Mouse (Mus musculus) hindbrain, postnatal 0 days (tissue): ENCODE data around the gene Letmd1. TPM values are rescaled to one million over a fixed set of nuclear protein-coding genes. Genes with fewer than 3 reads are reported as not detected.

ENCODE experiments used
- ATAC-seq: fragments of 200-750 bp; cut with Nextera tagmentation; 2 replicates; pipeline ENCODE4 v1.8.0; 2017; ENCODE audit warnings: mild to moderate bottlenecking, moderate TSS enrichment, moderate library complexity
- DNase-seq: peaks from one replicate; pipeline ENCODE4 v3.0.0-alpha.2; 2015; ENCODE audit warnings: low spot score
- H3K27ac ChIP-seq: fragments of 300-500 bp; sonication (generic); 2 replicates; pipeline ENCODE4 v1.5.1; 2014; ENCODE audit warnings: mild to moderate bottlenecking
- H3K27me3 ChIP-seq: fragments of 300-500 bp; sonication (generic); 2 replicates; pipeline ENCODE4 v1.6.1; 2014; ENCODE audit warnings: low read length, mixed read lengths; ENCODE audit not compliant: insufficient read depth
- H3K36me3 ChIP-seq: fragments of 300-500 bp; sonication (generic); 2 replicates; pipeline ENCODE4 v1.6.1; 2014; ENCODE audit warnings: low read length, mixed read lengths; ENCODE audit not compliant: insufficient read depth
- H3K4me1 ChIP-seq: fragments of 300-500 bp; sonication (generic); 2 replicates; pipeline ENCODE4 v1.6.1; 2014; ENCODE audit warnings: antibody characterized with exemption, low read length, mixed read lengths; ENCODE audit not compliant: insufficient read depth
- H3K4me2 ChIP-seq: fragments of 300-500 bp; sonication (generic); 2 replicates; pipeline ENCODE4 v1.6.1; 2014; ENCODE audit warnings: low read depth, mild to moderate bottlenecking, low read length, moderate library complexity, mixed read lengths
- H3K4me3 ChIP-seq: fragments of 300-500 bp; sonication (generic); 2 replicates; pipeline ENCODE4 v1.5.1; 2014; ENCODE audit warnings: low read length
- H3K9ac ChIP-seq: fragments of 300-500 bp; sonication (generic); replicated peaks from 2 replicates; pipeline ENCODE4 v1.6.1; 2014; ENCODE audit warnings: mild to moderate bottlenecking, low read length, moderate library complexity, mixed read lengths
- H3K9me3 ChIP-seq: fragments of 300-500 bp; sonication (generic); 2 replicates; pipeline ENCODE4 v1.6.1; 2016; ENCODE audit warnings: low read length, mixed read lengths
- CTCF ChIP-seq: IDR thresholded peaks from 2 replicates; pipeline ENCODE4 v1.5.1; 2016; ENCODE audit warnings: antibody characterized with exemption, control low read depth, low read depth
- WGBS: fragments of 180-500 bp; shearing (Covaris S2); extraction: QIAGEN DNeasy Blood & Tissue Kit; methylation state at CpG from one replicate; pipeline ENCODE4 v1.1.7; 2014; 5-methylcytosine and 5-hydroxymethylcytosine counted together
- polyA plus RNA-seq: library from polyadenylated mRNA; unstranded; fragments of >200 nt; fragmentation: Nextera tagmentation; extraction: Ambion mirVana; gene quantifications from 2 replicates; pipeline ENCODE4 v1.2.1, GENCODE M21; 2015
- total RNA-seq: library from RNA; depleted of rRNA; stranded (reverse); fragments of >200 nt; gene quantifications from 2 replicates; pipeline ENCODE4 v1.2.3, GENCODE M21; 2014

The Letmd1 gene
- total and polyA plus RNA-seq, 2 experiments from 2014 or later: 44.7 to 79.5 TPM

DNA sequence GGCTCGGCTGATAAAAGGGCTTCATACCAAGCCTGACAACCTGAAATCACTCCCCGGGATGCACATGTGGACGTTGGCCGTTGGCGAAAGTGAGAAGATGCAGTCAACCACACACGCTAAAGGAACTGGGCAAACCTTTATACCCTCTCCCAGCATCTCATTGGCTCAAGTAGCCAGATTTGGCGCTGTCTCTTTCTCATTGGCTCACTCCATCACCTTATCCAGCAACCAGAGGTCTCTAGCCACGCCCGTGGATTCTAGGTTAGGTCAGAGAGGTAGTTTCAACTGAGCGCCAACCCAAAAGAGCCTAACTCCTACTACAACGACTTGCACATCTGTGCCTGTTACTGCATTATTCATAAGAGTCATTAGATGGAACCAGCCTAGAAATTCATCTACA, 16.3 kb upstream of the Letmd1 start:
- DNase-seq (no peak), ATAC-seq (no peak)
- H3K4me3 ChIP-seq: no peak overlapping the region
- H3K27me3 ChIP-seq: no peaks in the 10 kb centered on the region
- no peaks in the 10 kb centered on the region for H3K36me3 ChIP-seq
- H3K9me3 ChIP-seq: no peaks in the 10 kb centered on the region
- H3K27ac ChIP-seq: no peak overlapping the region
- no peak overlapping the region for H3K4me2 ChIP-seq
- no peak for TF ChIP-seq CTCF
- H3K4me1 ChIP-seq: no peaks in the 10 kb centered on the region
- no peak overlapping the region for H3K9ac ChIP-seq
- WGBS: 81% methylated on average over 11 of the region's 11 CpGs

DNA sequence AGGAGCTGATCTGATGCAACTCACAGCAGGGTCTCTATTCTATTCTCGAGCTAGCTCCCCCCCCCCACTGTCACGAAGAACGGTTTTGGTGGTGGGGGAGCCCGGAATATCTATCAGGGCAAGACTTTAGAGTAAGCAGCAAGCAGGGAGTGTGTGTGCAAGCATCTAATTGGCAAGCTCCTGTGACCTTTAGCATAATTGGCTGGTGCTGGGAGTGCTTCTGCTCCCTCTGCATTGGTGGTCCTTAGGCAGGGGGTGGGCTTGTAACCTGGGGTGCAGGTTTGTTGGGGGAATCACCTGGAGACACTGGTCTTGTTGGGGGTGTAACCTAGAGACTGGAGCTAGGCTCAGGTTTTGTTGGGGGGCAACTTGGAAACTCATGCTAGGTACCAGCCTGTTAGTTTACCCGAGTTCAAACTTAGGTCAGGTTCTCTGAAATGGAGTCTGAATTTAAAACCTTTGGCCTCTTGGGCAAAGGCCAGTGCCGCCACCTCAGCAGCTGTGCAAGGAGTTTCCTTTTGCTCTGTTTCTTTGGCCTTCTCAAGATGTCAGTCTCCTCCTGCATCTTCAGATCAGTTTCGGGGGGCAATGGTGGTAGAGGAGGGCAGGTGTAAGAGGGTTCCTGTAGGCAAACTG, 12.3 kb upstream of the Letmd1 start:
- H3K27ac ChIP-seq: no peak overlapping the region
- no peak overlapping the region for H3K4me2 ChIP-seq
- H3K27me3 ChIP-seq: no peaks in the 10 kb centered on the region
- H3K36me3 ChIP-seq: no peaks in the 10 kb centered on the region
- TF ChIP-seq CTCF: no peak
- H3K9me3 ChIP-seq: no peaks in the 10 kb centered on the region
- ATAC-seq: no peak
- no peaks in the 10 kb centered on the region for H3K4me1 ChIP-seq
- WGBS: 58% methylated on average over 7 of the region's 7 CpGs
- DNase-seq: no peak
- no peak overlapping the region for H3K4me3 ChIP-seq
- H3K9ac ChIP-seq: no peak overlapping the region

DNA sequence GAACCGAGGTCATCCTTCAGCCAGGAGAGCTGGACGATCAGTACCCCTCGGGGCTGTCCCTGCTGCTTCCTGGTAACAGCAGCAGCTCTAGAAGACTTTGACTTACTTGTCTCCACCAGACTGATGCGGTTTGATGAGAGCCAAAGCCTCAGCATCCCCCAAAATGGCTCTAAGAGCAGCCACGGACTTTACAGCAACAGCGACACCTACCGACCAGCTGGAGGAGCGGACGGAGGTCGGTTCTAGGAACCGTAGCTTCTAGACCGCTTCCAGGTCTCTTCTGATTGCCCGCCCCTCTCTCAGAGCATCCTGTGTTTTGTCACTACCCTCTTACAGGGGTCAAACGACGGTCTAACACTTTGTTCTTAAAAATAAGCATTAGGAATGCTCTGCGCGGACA, 11.5 kb upstream of the Letmd1 start:
- DNase-seq (peak; percentile 93), ATAC-seq (peak; percentile 88)
- Histone ChIP-seq H3K9me3 (no peaks in the 10 kb centered on the region), H3K4me1 (no peaks in the 10 kb centered on the region), H3K27me3 (no peaks in the 10 kb centered on the region), H3K27ac (no peak overlapping the region), H3K9ac (no peak overlapping the region), H3K4me3 (no peak overlapping the region), H3K36me3 (no peaks in the 10 kb centered on the region), H3K4me2 (no peak overlapping the region)
- 9% methylated on average over 17 of the region's 17 CpGs for WGBS
- TF ChIP-seq CTCF: peak; percentile 95

DNA sequence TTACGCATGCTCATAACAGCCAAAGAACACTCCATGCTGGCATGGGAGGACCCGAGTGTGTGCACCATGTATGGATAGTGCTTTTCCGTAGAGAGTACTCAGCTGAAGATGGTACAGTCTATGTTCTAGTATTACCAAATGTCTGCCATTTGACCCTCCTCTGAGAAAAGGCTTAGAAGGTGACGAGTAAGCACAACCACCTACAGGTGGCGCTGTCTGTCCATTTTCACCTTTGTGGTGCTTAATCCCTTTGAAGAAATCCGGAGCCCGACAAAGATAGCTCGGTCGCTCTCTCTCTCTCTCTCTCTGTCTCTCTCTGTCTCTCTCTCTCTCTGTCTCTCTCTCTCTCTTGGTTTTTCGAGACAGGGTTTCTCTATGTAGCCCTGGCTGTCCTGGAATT, 10.8 kb upstream of the Letmd1 start:
- Histone ChIP-seq H3K9ac (no peak overlapping the region), H3K27ac (no peak overlapping the region), H3K9me3 (no peaks in the 10 kb centered on the region), H3K4me3 (no peak overlapping the region), H3K4me1 (no peaks in the 10 kb centered on the region), H3K4me2 (no peak overlapping the region), H3K27me3 (no peaks in the 10 kb centered on the region), H3K36me3 (no peaks in the 10 kb centered on the region)
- 46% methylated on average over 10 of the region's 10 CpGs for WGBS
- TF ChIP-seq CTCF: peak; percentile 69
- peak; percentile 87 for DNase-seq
- ATAC-seq: peak; percentile 18; the same call in 1 of the 2 replicates

DNA sequence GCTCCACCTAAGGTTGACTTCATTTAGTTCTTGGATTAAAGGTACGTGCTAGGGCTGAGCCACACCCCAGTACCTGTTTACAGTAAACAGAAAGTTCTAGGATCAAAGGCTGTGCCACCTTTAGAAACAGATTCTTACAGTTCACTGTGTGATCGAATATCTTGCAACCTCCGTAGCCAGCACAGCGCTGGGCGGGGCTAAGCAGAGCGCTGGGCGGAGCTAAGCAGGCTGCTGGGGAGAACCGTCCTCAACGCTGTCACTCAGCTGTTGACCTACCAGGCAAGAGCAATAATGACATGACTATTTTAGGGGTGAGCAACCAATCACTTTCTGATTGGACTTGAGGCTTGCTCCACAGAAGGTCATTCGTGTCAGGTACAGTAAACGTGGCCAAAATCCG, 7.9 kb upstream of the Letmd1 start:
- ATAC-seq: no peak
- no peak overlapping the region for H3K4me3 ChIP-seq
- no peaks in the 10 kb centered on the region for H3K9me3 ChIP-seq
- H3K4me1 ChIP-seq: no peaks in the 10 kb centered on the region
- H3K27me3 ChIP-seq: no peaks in the 10 kb centered on the region
- no peak for TF ChIP-seq CTCF
- no peak overlapping the region for H3K27ac ChIP-seq
- no peak overlapping the region for H3K4me2 ChIP-seq
- H3K9ac ChIP-seq: no peak overlapping the region
- no peaks in the 10 kb centered on the region for H3K36me3 ChIP-seq
- peak; percentile 37 for DNase-seq
- 14% methylated on average over 12 of the region's 12 CpGs for WGBS

DNA sequence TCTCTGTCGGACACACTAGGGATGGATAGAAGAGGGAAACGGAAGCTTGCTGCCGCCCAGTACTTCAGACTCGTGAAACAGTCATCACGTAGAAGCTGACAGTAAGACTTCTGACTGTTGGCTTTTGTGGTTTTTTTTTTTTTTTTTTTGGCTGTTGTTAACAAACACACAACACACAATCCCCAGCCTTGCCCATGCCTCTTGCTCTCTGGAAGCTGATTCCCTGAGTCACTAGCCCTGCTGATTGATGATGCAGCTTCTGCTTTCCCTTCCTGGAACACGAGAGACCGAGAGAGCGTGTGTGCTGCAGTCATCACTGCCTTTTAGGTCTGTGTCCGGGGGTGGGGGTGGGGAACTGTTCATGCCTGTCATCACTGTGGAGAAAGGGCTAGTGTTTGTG, 7.2 kb upstream of the Letmd1 start:
- WGBS: 80% methylated on average over 9 of the region's 9 CpGs
- Histone ChIP-seq H3K4me3 (no peak overlapping the region), H3K9me3 (no peaks in the 10 kb centered on the region), H3K27ac (no peak overlapping the region), H3K9ac (no peak overlapping the region), H3K4me2 (no peak overlapping the region), H3K4me1 (no peaks in the 10 kb centered on the region), H3K36me3 (no peaks in the 10 kb centered on the region), H3K27me3 (no peaks in the 10 kb centered on the region)
- DNase-seq (no peak), ATAC-seq (no peak)
- TF ChIP-seq CTCF: no peak

DNA sequence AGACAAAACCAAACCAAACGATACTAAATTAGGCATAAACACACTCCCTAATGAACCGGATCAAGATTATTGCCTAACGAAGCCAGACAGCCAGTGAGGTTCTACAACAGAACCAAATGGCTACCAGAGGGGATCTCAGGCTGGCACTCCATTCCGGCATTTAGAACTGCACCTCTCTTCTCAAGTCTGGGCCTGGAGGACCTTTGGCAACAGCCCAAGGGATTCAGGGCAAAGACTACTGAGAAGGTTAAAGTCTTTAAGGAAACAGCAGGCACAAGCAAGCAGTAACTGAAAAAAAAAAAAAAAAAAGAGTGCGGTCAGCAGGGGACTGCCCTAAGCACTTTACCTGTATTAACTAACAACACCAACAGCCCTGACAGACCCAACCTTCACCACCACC, 6.7 kb upstream of the Letmd1 start:
- Histone ChIP-seq H3K9ac (no peak overlapping the region), H3K4me3 (no peak overlapping the region), H3K9me3 (no peaks in the 10 kb centered on the region), H3K27me3 (no peaks in the 10 kb centered on the region), H3K4me1 (no peaks in the 10 kb centered on the region), H3K27ac (no peak overlapping the region), H3K36me3 (no peaks in the 10 kb centered on the region), H3K4me2 (no peak overlapping the region)
- ATAC-seq (no peak), DNase-seq (no peak)
- WGBS: 67% methylated on average over 5 of the region's 5 CpGs
- no peak for TF ChIP-seq CTCF
